Mouse (Mus musculus) forebrain, embryonic 15.5 days (tissue): Measurements from ENCODE around the gene Zfp719. TPM values are rescaled to one million over a fixed set of nuclear protein-coding genes. Genes with fewer than 3 reads are reported as not detected.

Experiments
- ATAC-seq: fragments of 200-750 bp; cut with Nextera tagmentation; replicated peaks from 2 replicates; pipeline ENCODE4 v1.8.0; 2017; ENCODE audit warnings: mild to moderate bottlenecking, moderate TSS enrichment, moderate library complexity
- H3K27ac ChIP-seq: fragments of 300-500 bp; sonication (generic); replicated peaks from 2 replicates; pipeline ENCODE4 v1.5.1; 2015; ENCODE audit warnings: mild to moderate bottlenecking, inconsistent platforms
- H3K27me3 ChIP-seq: fragments of 300-500 bp; sonication (generic); 2 replicates; pipeline ENCODE4 v1.6.1; 2015; ENCODE audit warnings: inconsistent platforms
- H3K36me3 ChIP-seq: fragments of 300-500 bp; sonication (generic); 2 replicates; pipeline ENCODE4 v1.6.1; 2015; ENCODE audit warnings: mild to moderate bottlenecking, inconsistent platforms
- H3K4me1 ChIP-seq: fragments of 300-500 bp; sonication (generic); 2 replicates; pipeline ENCODE4 v1.6.1; 2015; ENCODE audit warnings: inconsistent platforms
- H3K4me2 ChIP-seq: fragments of 300-500 bp; sonication (generic); replicated peaks from 2 replicates; pipeline ENCODE4 v1.6.1; 2015; ENCODE audit warnings: mild to moderate bottlenecking, inconsistent platforms
- H3K4me3 ChIP-seq: fragments of 300-500 bp; sonication (generic); 2 replicates; pipeline ENCODE4 v1.5.1; 2015; ENCODE audit warnings: mild to moderate bottlenecking, inconsistent platforms
- H3K9ac ChIP-seq: fragments of 300-500 bp; sonication (generic); replicated peaks from 2 replicates; pipeline ENCODE4 v1.6.1; 2015; ENCODE audit warnings: mild to moderate bottlenecking, inconsistent platforms
- H3K9me3 ChIP-seq: fragments of 300-500 bp; sonication (generic); 2 replicates; pipeline ENCODE4 v1.6.1; 2016; ENCODE audit warnings: inconsistent platforms
- WGBS: fragments of 180-500 bp; shearing (Covaris S2); methylation state at CpG from one replicate; pipeline ENCODE4 v1.1.7; 2015; ENCODE audit warnings: mixed read lengths; 5-methylcytosine and 5-hydroxymethylcytosine counted together
- polyA plus RNA-seq: library from polyadenylated mRNA; unstranded; fragments of >200 nt; fragmentation: Nextera tagmentation; extraction: Ambion mirVana; gene quantifications from 2 replicates; pipeline ENCODE4 v1.2.1, GENCODE M21; 2015

Gene Zfp719
- 15.8 and 17.9 TPM in 2 replicates for polyA plus RNA-seq

DNA sequence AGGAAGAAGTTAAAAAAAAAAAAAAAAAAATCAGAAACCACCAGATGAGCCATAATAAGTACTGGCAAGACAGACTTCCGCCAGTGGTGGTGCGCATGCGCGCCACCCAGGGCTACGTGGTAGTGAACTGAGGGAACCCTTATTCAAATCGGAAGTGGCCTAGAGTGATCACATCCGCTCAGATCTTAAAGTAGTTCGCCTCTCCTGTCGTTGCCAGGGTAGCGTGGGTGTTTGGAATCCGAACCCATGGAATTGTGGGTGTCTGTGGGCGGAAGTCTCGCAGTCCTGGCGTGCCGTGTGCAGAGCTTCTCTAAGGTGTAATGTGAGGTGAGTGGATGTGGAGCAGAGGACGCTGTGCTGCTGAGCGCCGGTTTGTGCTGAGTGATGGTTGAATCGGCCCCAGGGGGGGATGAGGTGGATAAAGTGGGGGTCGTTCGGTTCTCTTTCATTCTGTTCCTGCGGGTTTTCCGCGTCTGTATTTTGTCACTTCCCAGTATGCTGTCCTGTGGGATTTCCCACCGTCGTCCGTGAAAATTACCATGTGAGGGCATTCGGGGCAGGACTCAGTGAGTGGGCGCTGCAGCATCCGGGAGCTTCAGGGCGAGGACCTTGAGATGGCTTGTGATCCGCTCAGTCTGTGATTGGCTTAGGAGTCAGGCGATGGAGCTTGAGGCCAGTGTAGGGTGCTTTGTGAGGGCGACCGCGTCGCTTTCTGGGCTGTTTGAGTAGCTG is at the start of gene Zfp719:
TSS of gene Zfp719 (plus strand) at position 171 of the 732 bp plus-strand sequence.
- Histone ChIP-seq H3K9ac (peak within 1 kb of the TSS; percentile 78), H3K4me1 (peaks cover 23% of the 10 kb centered on the region), H3K4me2 (peak within 1 kb of the TSS; percentile 73), H3K36me3 (peaks cover 23% of the 10 kb centered on the region), H3K27ac (peak within 1 kb of the TSS; percentile 87), H3K27me3 (no peaks in the 10 kb centered on the region), H3K4me3 (peak within 1 kb of the TSS; percentile 64), H3K9me3 (no peaks in the 10 kb centered on the region)
- WGBS, result under 1% methylated on average over 37 of the region's 37 CpGs
- ATAC-seq, result peak; percentile 99

DNA sequence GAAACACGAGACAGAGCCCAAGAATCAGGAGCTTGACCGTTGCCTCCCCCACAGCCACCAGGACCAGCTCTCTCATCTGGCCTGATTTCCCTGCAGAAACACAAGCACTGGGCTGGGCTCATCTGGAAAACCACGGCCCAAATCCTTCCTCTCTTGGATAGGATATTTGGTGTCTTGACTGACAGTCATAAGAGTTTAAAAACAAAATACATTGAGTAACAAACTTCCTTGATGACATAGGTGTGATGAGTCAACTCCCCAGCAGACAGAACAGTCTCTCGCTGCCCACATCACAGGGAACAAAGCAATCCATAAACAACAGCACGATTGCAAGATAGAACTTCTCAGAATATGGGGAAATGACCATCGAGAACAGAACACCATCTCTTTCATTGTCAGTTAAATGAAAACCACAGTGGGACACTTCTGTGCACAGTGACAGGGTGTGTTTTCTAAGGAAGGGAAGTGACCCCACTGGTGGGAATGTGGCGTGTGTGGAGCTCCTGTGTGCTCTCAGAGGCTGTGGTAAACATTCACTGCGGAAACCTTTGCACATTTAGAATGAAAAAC is 49.1 kb upstream of the Zfp719 start:
- WGBS, result 70% methylated on average over 8 of the region's 8 CpGs
- Histone ChIP-seq H3K9ac (no peak overlapping the region), H3K27ac (no peak overlapping the region), H3K4me2 (no peak overlapping the region), H3K36me3 (no peaks in the 10 kb centered on the region), H3K4me1 (no peaks in the 10 kb centered on the region), H3K4me3 (no peak overlapping the region), H3K27me3 (no peaks in the 10 kb centered on the region), H3K9me3 (no peaks in the 10 kb centered on the region)
- no peak for ATAC-seq

DNA sequence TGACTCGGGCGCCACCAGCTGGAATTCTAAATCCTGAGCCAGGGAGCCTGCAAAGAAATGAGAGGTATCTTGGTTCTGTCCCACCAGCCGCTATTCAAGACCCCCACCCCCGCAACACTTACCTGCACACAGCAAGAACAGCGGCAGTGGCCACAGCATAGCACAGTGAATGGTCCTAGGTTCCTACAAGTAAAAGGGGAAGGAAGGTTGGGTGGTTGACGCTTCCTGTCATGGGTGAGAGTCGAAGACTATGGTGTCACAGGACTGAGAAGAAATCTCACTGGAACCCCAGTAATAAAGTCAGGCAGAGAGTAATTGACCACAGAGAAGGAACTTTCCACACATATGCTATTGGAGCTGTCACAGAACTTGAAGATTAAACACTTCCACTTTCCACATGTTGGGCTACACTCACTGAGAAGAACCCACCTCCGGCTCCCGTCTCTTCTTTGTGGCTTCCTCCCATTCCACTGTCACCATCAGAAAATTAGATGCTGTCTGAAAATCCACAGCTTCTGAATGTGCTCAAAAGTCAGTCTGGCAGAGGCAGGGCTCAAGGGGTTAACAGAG is 46.4 kb upstream of the Zfp719 start:
- WGBS, result 91% methylated on average over 9 of the region's 9 CpGs
- H3K4me3 ChIP-seq, result no peak overlapping the region
- no peaks in the 10 kb centered on the region for H3K4me1 ChIP-seq
- H3K9me3 ChIP-seq, result no peaks in the 10 kb centered on the region
- no peaks in the 10 kb centered on the region for H3K36me3 ChIP-seq
- H3K27ac ChIP-seq, result no peak overlapping the region
- no peak overlapping the region for H3K9ac ChIP-seq
- H3K27me3 ChIP-seq, result no peaks in the 10 kb centered on the region
- ATAC-seq, result no peak
- H3K4me2 ChIP-seq, result no peak overlapping the region

DNA sequence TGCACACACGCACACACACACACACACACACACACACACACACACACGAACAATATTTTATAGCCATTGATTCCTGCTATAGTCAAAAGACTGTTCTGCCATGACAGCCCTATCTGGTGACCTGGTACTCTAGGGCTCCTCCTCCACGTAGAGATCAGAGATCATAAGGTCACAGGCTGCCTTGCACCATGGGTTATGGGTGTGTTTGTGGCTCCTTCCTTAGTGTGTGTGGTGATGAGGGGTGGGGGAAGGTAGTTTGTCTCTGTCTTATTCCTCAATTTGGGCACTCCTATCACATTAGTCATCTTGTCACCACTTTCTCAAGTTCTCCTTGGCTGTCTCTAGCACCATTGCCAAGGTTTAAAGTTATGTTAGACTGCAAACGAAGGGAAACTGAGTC is 40.9 kb upstream of the Zfp719 start:
- Histone ChIP-seq H3K27ac (no peak overlapping the region), H3K27me3 (no peaks in the 10 kb centered on the region), H3K4me2 (no peak overlapping the region), H3K4me1 (no peaks in the 10 kb centered on the region), H3K36me3 (no peaks in the 10 kb centered on the region), H3K4me3 (no peak overlapping the region), H3K9ac (no peak overlapping the region), H3K9me3 (no peaks in the 10 kb centered on the region)
- ATAC-seq, result no peak
- WGBS, result 71% methylated on average over 4 of the region's 4 CpGs

DNA sequence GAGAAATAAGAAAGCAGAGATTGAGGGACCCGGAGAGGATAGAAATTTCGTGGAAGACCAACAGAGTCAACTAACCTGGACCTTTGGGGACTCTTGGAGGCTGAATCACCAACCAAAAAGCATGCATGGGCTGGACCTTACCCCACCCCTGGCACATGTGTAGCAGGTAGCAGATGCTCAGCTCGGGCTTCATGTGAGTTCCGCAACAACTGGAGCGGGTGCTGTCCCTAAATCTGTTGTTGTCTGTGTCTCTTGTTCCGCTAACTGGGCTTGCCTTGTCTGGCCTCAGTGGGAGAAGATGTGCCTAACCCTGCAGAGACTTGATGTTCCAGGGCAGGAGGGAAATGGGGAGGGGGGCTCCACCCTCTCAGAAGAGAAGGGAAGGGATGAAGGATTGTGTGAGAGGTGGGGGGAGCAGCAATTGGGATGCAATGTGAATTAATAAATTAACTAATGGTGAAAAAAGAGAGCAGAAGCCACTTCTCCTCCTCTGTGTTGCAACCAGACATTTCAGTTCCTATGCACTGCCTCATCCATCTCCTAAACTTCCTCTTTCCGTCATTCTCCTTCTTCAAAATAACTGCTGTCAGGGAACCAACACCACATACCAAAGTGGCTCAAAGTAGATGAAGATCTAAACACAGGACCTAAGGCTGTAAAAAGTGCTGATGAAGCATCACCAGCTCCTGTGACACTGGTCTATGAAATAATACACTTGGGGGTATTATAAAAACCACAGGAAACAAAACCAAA is 35.0 kb upstream of the Zfp719 start, which contains the start of gene Cd33:
TSS of gene Cd33 (minus strand) at position 204 of the 753 bp plus-strand sequence.
- Histone ChIP-seq H3K36me3 (no peaks in the 10 kb centered on the region), H3K4me1 (no peaks in the 10 kb centered on the region; the same call in 1 of the 2 replicates), H3K4me2 (no peak within 1 kb of the TSS), H3K9ac (no peak within 1 kb of the TSS), H3K27ac (no peak within 1 kb of the TSS), H3K4me3 (no peak within 1 kb of the TSS), H3K27me3 (no peaks in the 10 kb centered on the region), H3K9me3 (no peaks in the 10 kb centered on the region)
- WGBS, result 83% methylated on average over 7 of the region's 7 CpGs
- no peak for ATAC-seq

DNA sequence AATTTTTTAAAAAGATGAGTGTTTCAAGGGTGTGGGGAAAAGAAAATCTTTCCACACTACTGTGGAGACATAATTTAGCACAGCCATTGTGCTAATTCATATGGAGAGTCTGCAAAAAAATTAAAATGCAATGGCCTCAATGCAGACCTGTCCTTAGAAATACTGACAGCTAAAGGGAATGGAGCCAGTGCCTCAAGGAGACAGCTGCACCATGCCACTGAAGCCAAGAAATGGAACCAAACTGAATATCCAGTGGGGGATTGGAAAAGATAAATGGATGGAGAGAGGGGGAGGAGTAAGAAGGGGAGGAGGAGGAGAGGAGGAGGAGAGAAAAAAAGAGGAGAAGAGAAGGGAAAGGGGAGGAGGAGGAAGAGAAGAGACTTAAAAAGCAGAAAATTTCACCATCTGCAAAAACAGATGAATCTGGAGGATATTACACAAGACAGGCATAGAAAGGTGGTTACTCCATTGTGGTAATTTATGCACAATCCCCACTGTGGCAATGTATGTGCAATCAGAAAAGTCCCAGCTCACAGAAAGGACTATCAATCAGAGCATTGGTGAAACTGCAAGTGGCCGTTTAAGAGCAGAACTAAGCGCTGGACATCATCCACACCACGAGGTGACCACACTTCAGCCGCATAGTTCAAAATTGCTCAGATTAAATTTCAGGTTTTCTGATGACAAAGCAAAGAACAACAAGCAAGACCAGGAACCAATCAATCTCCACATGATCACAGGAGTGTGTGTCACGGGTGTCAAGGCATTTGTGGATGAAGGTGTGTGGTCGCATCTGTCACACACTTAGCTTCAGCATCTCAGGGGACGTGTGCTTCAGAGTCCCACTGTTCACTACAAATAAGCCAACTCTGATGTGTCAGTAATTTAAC is 33.5 kb upstream of the Zfp719 start:
- no peak overlapping the region for H3K9ac ChIP-seq
- H3K27ac ChIP-seq, result no peak overlapping the region
- no peaks in the 10 kb centered on the region for H3K9me3 ChIP-seq
- H3K27me3 ChIP-seq, result no peaks in the 10 kb centered on the region
- no peaks in the 10 kb centered on the region for H3K36me3 ChIP-seq
- ATAC-seq, result no peak
- no peak overlapping the region for H3K4me3 ChIP-seq
- no peaks in the 10 kb centered on the region; the same call in 1 of the 2 replicates for H3K4me1 ChIP-seq
- H3K4me2 ChIP-seq, result no peak overlapping the region
- 79% methylated on average over 7 of the region's 7 CpGs for WGBS

DNA sequence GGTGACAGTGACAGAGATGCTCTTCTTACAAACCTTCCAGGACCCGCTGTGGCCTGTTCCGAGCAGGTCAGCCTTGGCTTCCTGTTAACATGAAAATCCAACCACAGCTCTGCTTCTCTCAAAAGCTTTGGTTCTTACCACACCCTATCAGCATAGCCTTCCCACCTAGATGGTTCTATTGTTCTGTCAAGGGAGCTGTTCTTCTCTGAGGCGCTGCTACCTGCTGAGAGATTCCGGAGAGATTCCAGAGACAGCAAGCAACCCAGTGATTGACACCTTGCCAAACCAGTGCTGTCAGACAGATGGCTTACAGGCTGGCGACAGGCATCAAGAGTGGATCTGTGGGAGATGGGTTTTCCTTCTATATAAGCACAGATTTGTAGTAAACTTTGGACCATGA is 31.7 kb upstream of the Zfp719 start:
- Histone ChIP-seq H3K4me1 (no peaks in the 10 kb centered on the region; the same call in 1 of the 2 replicates), H3K4me3 (no peak overlapping the region), H3K9me3 (no peaks in the 10 kb centered on the region), H3K36me3 (no peaks in the 10 kb centered on the region), H3K4me2 (no peak overlapping the region), H3K27ac (no peak overlapping the region), H3K27me3 (no peaks in the 10 kb centered on the region), H3K9ac (no peak overlapping the region)
- no peak for ATAC-seq
- 50% methylated on average over 5 of the region's 5 CpGs for WGBS

DNA sequence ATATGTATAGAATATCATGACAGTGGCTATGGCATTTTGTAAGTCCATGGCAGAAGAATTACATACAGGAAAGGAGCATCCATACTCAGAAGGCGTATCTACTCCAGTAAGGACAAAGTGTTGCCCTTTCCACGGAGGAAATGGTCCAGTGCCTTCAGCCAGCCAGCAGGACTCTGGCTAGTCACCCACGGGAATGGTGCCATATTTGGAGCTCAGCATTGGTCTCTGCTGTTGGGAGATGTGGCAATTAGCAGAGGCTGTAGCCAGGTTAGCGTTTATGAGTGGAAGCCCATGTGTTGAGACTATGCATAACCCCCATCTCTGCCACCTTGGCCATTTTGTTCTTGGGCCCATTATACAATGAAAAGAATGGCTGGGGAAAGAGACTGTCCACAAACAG is 31.2 kb upstream of the Zfp719 start:
- no peak for ATAC-seq
- no peak overlapping the region for H3K4me3 ChIP-seq
- H3K36me3 ChIP-seq, result no peaks in the 10 kb centered on the region
- H3K4me1 ChIP-seq, result no peaks in the 10 kb centered on the region; the same call in 1 of the 2 replicates
- 80% methylated on average over 4 of the region's 4 CpGs for WGBS
- no peak overlapping the region for H3K27ac ChIP-seq
- H3K27me3 ChIP-seq, result no peaks in the 10 kb centered on the region
- no peak overlapping the region for H3K9ac ChIP-seq
- no peaks in the 10 kb centered on the region for H3K9me3 ChIP-seq
- no peak overlapping the region for H3K4me2 ChIP-seq

DNA sequence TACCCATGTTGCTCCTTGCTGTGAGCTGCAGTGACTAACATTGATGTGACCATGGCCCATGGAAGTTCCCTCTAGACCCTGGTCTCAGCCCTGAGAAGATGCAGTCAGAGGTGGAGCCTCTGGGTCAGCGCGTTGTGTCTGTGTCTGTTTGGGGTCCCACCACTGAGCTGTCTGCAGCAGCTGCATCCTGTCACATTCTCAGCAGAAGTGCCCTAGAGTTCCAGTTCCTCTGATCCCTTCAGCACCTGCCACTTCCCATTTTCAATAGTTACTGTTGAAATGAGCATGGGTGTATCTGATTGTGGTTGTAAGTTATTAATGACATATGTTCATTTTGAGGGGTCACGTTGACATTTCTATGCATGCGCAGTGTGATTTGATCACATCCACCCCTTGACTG is 26.3 kb upstream of the Zfp719 start:
- H3K4me1 ChIP-seq, result no peaks in the 10 kb centered on the region; the same call in 1 of the 2 replicates
- no peak for ATAC-seq
- no peak overlapping the region for H3K27ac ChIP-seq
- no peaks in the 10 kb centered on the region for H3K9me3 ChIP-seq
- H3K9ac ChIP-seq, result no peak overlapping the region
- no peak overlapping the region for H3K4me3 ChIP-seq
- WGBS, result 90% methylated on average over 4 of the region's 4 CpGs
- no peak overlapping the region for H3K4me2 ChIP-seq
- H3K36me3 ChIP-seq, result no peaks in the 10 kb centered on the region
- no peaks in the 10 kb centered on the region for H3K27me3 ChIP-seq

DNA sequence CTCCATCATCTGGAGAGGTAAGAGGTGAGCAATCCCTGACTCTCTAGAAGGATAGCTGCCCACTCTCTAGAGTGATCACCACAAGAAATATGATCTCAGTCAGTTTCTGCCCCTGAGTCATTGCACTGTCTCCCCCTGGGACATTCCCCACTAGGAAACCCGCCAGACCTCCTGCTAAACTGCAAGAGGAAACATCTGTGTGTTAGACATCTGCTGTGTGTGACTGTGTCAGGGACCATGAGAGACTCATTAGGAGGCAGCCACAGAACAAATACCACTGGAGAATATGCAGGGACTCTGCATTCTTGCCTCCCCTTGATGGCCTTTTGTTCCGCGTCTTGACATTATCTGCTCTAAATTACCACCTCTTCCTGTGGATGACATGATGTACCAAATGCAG is 24.9 kb upstream of the Zfp719 start:
- Histone ChIP-seq H3K9me3 (no peaks in the 10 kb centered on the region), H3K27ac (no peak overlapping the region), H3K36me3 (no peaks in the 10 kb centered on the region), H3K4me2 (no peak overlapping the region), H3K4me1 (no peaks in the 10 kb centered on the region), H3K9ac (no peak overlapping the region), H3K27me3 (no peaks in the 10 kb centered on the region), H3K4me3 (no peak overlapping the region)
- no peak for ATAC-seq
- WGBS, result 80% methylated on average over 3 of the region's 3 CpGs

DNA sequence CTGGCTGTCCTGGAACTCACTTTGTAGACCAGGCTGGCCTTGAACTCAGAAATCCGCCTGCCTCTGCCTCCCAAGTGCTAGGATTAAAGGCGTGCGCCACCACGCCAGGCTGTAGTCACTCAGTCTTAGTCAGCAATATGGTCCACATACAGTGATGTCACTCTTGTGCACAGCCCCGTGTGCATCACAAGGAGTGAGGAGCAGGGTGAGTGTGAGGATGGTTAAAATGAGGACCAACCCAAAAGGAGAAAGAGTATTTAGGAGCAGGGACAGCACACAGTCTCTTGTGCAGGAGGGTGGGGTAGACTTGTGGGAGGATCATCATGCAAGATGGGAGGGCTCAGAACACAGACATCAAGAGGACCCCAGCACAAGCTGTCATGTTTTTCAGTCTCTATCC is 24.1 kb upstream of the Zfp719 start:
- no peak overlapping the region for H3K27ac ChIP-seq
- no peak overlapping the region for H3K4me2 ChIP-seq
- WGBS, result 84% methylated on average over 5 of the region's 5 CpGs
- no peaks in the 10 kb centered on the region for H3K27me3 ChIP-seq
- H3K4me3 ChIP-seq, result no peak overlapping the region
- no peaks in the 10 kb centered on the region for H3K36me3 ChIP-seq
- H3K9ac ChIP-seq, result no peak overlapping the region
- no peak for ATAC-seq
- H3K9me3 ChIP-seq, result no peaks in the 10 kb centered on the region
- no peaks in the 10 kb centered on the region for H3K4me1 ChIP-seq
